8 mouse cellular contexts compared by ENCODE assay signal in genomic region chr3:89458965-89459807, GRCm38 (mm10). TPM values are rescaled to one million over a fixed set of nuclear protein-coding genes. Genes with fewer than 3 reads are reported as not detected.
DNase-seq lines count a peak whose midpoint lies in the region; ATAC-seq and TF ChIP-seq lines count a peak whose summit lies in the region.

No protein-coding gene starts in this region.

- peak overlapping the region; percentile 65 for H3K27ac ChIP-seq in brown adipose tissue, adult 24 weeks (replicated peaks; ENCODE audit: low read depth, low read length)
- peak overlapping the region; percentile 86 to 87 for H3K27ac ChIP-seq in heart, embryonic 14.5 days (replicated peaks in 1 of 2; ENCODE audit: control insufficient read depth in 1 of 2, insufficient read depth in 1 of 2, low read depth in 2 of 2, low read length in 2 of 2)
- H3K27ac ChIP-seq in liver, embryonic 11.5 days (ENCODE audit: low read depth, low read length) = peak overlapping the region; percentile 77

- under 1% methylated on average over 36 of the region's 36 CpGs for WGBS in heart, embryonic 14.5 days
- WGBS in liver, embryonic 11.5 days = under 1% methylated on average over 35 of the region's 36 CpGs

- DNase-seq in kidney, postnatal 10 days = peak; percentile 97
- peak; percentile 92 for DNase-seq in liver, embryonic 11.5 days (ENCODE audit: low spot score)
- peak; percentile 95 to 98 for DNase-seq in spleen, postnatal 4 days (ENCODE audit: low spot score in 2 of 2)

- no peak for TF ChIP-seq POLR2A in myocyte (IDR thresholded peaks at IDR 0.05; ENCODE audit: insufficient read length, low read depth)

- peak overlapping the region; percentile 1 for H3ac ChIP-seq in myocyte (ENCODE audit: control insufficient read depth, insufficient read length)

- no peaks in the 10 kb centered on the region for H3K27me3 ChIP-seq in heart, embryonic 14.5 days (ENCODE audit: control insufficient read depth, insufficient read depth, low read length)
- no peaks in the 10 kb centered on the region for H3K27me3 ChIP-seq in liver, embryonic 11.5 days (replicated peaks; ENCODE audit: control insufficient read depth, insufficient read depth, low read length)
- no peaks in the 10 kb centered on the region for H3K27me3 ChIP-seq in myocyte (ENCODE audit: control insufficient read depth, insufficient read depth, insufficient read length)

- H3K4me1 ChIP-seq in brown adipose tissue, adult 24 weeks (ENCODE audit: control insufficient read depth, insufficient read depth, insufficient read length, low read length) = no peaks in the 10 kb centered on the region; the same call in 1 of the 2 replicates
- H3K4me1 ChIP-seq in heart, embryonic 14.5 days (ENCODE audit: control insufficient read depth in 2 of 2, insufficient read depth in 2 of 2, low read length in 2 of 2) = peaks cover 5 to 22% of the 10 kb centered on the region in 2 experiments; a peak in 3 of 4 replicates
- peaks cover 15% of the 10 kb centered on the region for H3K4me1 ChIP-seq in liver, embryonic 11.5 days (replicated peaks; ENCODE audit: control insufficient read depth, insufficient read depth, low read length)

- peak overlapping the region; percentile 81 for H3K9ac ChIP-seq in heart, embryonic 14.5 days (ENCODE audit: low read length)
- H3K9ac ChIP-seq in liver, embryonic 11.5 days (ENCODE audit: low read depth, low read length) = peak overlapping the region; percentile 79

- no peaks in the 10 kb centered on the region for H3K9me3 ChIP-seq in heart, embryonic 14.5 days (ENCODE audit: control insufficient read depth, low read length)
- H3K9me3 ChIP-seq in liver, embryonic 11.5 days (ENCODE audit: control insufficient read depth, low read length) = no peaks in the 10 kb centered on the region

- peaks cover 13% of the 10 kb centered on the region for H3K79me2 ChIP-seq in myocyte (ENCODE audit: control insufficient read depth, insufficient read depth)

- peak overlapping the region; percentile 81 for H3K4me3 ChIP-seq in brown adipose tissue, adult 24 weeks (ENCODE audit: insufficient read depth, low read depth, low read length)
- peak overlapping the region; percentile 64 to 78 for H3K4me3 ChIP-seq in heart, embryonic 14.5 days (ENCODE audit: control insufficient read depth in 1 of 2, insufficient read depth in 1 of 2, low read depth in 1 of 2, low read length in 2 of 2)
- H3K4me3 ChIP-seq in liver, embryonic 11.5 days (ENCODE audit: low read depth, low read length) = peak overlapping the region; percentile 77
- H3K4me3 ChIP-seq in myocyte = peak overlapping the region; percentile 50

- 0 out of 2 replicates have a peak, but pooled peaks cover 5% of the 10 kb centered on the region for H3K36me3 ChIP-seq in heart, embryonic 14.5 days (ENCODE audit: control insufficient read depth, insufficient read depth, low read length)
- H3K36me3 ChIP-seq in liver, embryonic 11.5 days (ENCODE audit: control insufficient read depth, insufficient read depth, low read length) = no peaks in the 10 kb centered on the region
- no peaks in the 10 kb centered on the region for H3K36me3 ChIP-seq in myocyte (ENCODE audit: control insufficient read depth, insufficient read depth)

- H3K4me2 ChIP-seq in heart, embryonic 14.5 days (ENCODE audit: low read length) = peak overlapping the region; percentile 64
- H3K4me2 ChIP-seq in liver, embryonic 11.5 days = peak overlapping the region; percentile 87
- peak overlapping the region; percentile 59 for H3K4me2 ChIP-seq in myocyte (ENCODE audit: low read depth)

- peak; percentile 90 for ATAC-seq in CD4-positive, CD25-positive, alpha-beta regulatory T cell, adult 4 months
- peak; percentile 83 for ATAC-seq in erythroid progenitor cell, adult 5-6 weeks (replicated peaks; ENCODE audit: low FRiP score, poor library complexity, severe bottlenecking)
- ATAC-seq in heart, embryonic 14.5 days (ENCODE audit: insufficient number of reproducible peaks, insufficient read depth, low FRiP score, low read depth) = peak; percentile 83
- ATAC-seq in liver, embryonic 11.5 days (replicated peaks; ENCODE audit: low FRiP score) = peak; percentile 88

TF ChIP-seq in myocyte, 11 proteins besides CTCF, POLR2A, EP300 and RAD21:
- no peak for TF ChIP-seq MAX (IDR thresholded peaks at IDR 0.05; ENCODE audit: low read depth)
- TF ChIP-seq USF1 (IDR thresholded peaks at IDR 0.05; ENCODE audit: low read depth) = no peak
- no peak for TF ChIP-seq SRF (IDR thresholded peaks at IDR 0.05; ENCODE audit: control insufficient read depth, insufficient read length, low read depth)
- TF ChIP-seq E2F4 (IDR thresholded peaks at IDR 0.05; ENCODE audit: insufficient read depth) = no peak
- no peak for TF ChIP-seq MYOD1 (IDR thresholded peaks at IDR 0.05; ENCODE audit: control insufficient read depth in 1 of 3, insufficient read length in 2 of 3, low read depth in 2 of 3)
- TF ChIP-seq TCF3 (IDR thresholded peaks at IDR 0.05; ENCODE audit: insufficient read length, low read depth) = no peak
- no peak for TF ChIP-seq POLR2AphosphoS2 (IDR thresholded peaks at IDR 0.05; ENCODE audit: insufficient read length, low read depth)
- TF ChIP-seq REST (IDR thresholded peaks at IDR 0.05; ENCODE audit: insufficient read depth, insufficient read length) = no peak
- no peak for TF ChIP-seq CEBPB (IDR thresholded peaks at IDR 0.05; ENCODE audit: insufficient read depth, poor library complexity, severe bottlenecking)
- TF ChIP-seq TCF12 (IDR thresholded peaks at IDR 0.05; ENCODE audit: insufficient read depth, poor library complexity, severe bottlenecking) = no peak
- TF ChIP-seq MYOG (IDR thresholded peaks at IDR 0.05; ENCODE audit: control insufficient read depth in 1 of 3, insufficient read depth in 1 of 3, insufficient read length in 2 of 3, low read depth in 2 of 3) = no peak

RNA-seq across cellular contexts. Expression of gene Pmvk, which starts 4.8 kb away (rescaled TPM):
- polyA plus RNA-seq in CD4-positive, CD25-positive, alpha-beta regulatory T cell, adult 4 months (2017; shearing (Covaris generic)) = 10 to 100 TPM; 29.8 to 46.0 TPM
- 191 and 194 TPM in 2 replicates for polyA plus RNA-seq in brown adipose tissue, adult 24 weeks (2012; ENCODE audit: insufficient read depth, insufficient read length, missing spikeins)
- 14.1 and 16.3 TPM in 2 replicates for total RNA-seq in erythroid progenitor cell, adult 5-6 weeks (2015; ENCODE audit: low replicate concordance)
- 8.9 and 13.0 TPM in 2 replicates for total RNA-seq in erythroid progenitor cell, adult 5-6 weeks (2017; ENCODE audit: low replicate concordance)
- 54.3 and 56.8 TPM in 2 replicates for polyA plus RNA-seq in heart, embryonic 14.5 days (2014; fragmentation: Nextera tagmentation; extraction: Ambion mirVana)
- 58.0 and 58.3 TPM in 2 replicates for polyA plus RNA-seq in liver, embryonic 11.5 days (2014; fragmentation: Nextera tagmentation; extraction: Ambion mirVana)
- polyA plus RNA-seq in myocyte (2012; fragmentation: generic; extraction: Trizol) = 67.9 TPM

RNA-seq across cellular contexts. Expression of gene Pbxip1, which starts 22.7 kb away (rescaled TPM):
- 10 to 100 TPM; 41.4 to 52.4 TPM for polyA plus RNA-seq in CD4-positive, CD25-positive, alpha-beta regulatory T cell, adult 4 months (2017; shearing (Covaris generic))
- 18.9 and 25.8 TPM in 2 replicates for polyA plus RNA-seq in brown adipose tissue, adult 24 weeks (2012; ENCODE audit: insufficient read depth, insufficient read length, missing spikeins)
- 1.8 and 2.1 TPM in 2 replicates for total RNA-seq in erythroid progenitor cell, adult 5-6 weeks (2015; ENCODE audit: low replicate concordance)
- total RNA-seq in erythroid progenitor cell, adult 5-6 weeks (2017; ENCODE audit: low replicate concordance) = 2.7 and 4.1 TPM in 2 replicates
- polyA plus RNA-seq in heart, embryonic 14.5 days (2014; fragmentation: Nextera tagmentation; extraction: Ambion mirVana) = 36.9 and 37.3 TPM in 2 replicates
- polyA plus RNA-seq in liver, embryonic 11.5 days (2014; fragmentation: Nextera tagmentation; extraction: Ambion mirVana) = 8.3 and 8.7 TPM in 2 replicates
- 159 TPM for polyA plus RNA-seq in myocyte (2012; fragmentation: generic; extraction: Trizol)

RNA-seq across cellular contexts. Expression of gene Pygo2, which starts 29.2 kb away (rescaled TPM):
- 1 to 10 TPM; 6.0 to 7.9 TPM for polyA plus RNA-seq in CD4-positive, CD25-positive, alpha-beta regulatory T cell, adult 4 months (2017; shearing (Covaris generic))
- polyA plus RNA-seq in brown adipose tissue, adult 24 weeks (2012; ENCODE audit: insufficient read depth, insufficient read length, missing spikeins) = 4.6 and 13.0 TPM in 2 replicates
- 10.9 and 19.1 TPM in 2 replicates for total RNA-seq in erythroid progenitor cell, adult 5-6 weeks (2015; ENCODE audit: low replicate concordance)
- total RNA-seq in erythroid progenitor cell, adult 5-6 weeks (2017; ENCODE audit: low replicate concordance) = 7.1 and 12.1 TPM in 2 replicates
- 24.3 and 27.8 TPM in 2 replicates for polyA plus RNA-seq in heart, embryonic 14.5 days (2014; fragmentation: Nextera tagmentation; extraction: Ambion mirVana)
- polyA plus RNA-seq in liver, embryonic 11.5 days (2014; fragmentation: Nextera tagmentation; extraction: Ambion mirVana) = 35.5 and 37.7 TPM in 2 replicates
- 58.5 TPM for polyA plus RNA-seq in myocyte (2012; fragmentation: generic; extraction: Trizol)

RNA-seq across cellular contexts. Expression of gene Shc1, which starts 40.9 kb away (rescaled TPM):
- 10 to 100 TPM; 33.2 to 35.2 TPM for polyA plus RNA-seq in CD4-positive, CD25-positive, alpha-beta regulatory T cell, adult 4 months (2017; shearing (Covaris generic))
- 36.0 and 37.2 TPM in 2 replicates for polyA plus RNA-seq in brown adipose tissue, adult 24 weeks (2012; ENCODE audit: insufficient read depth, insufficient read length, missing spikeins)
- 77.1 and 79.3 TPM in 2 replicates for total RNA-seq in erythroid progenitor cell, adult 5-6 weeks (2015; ENCODE audit: low replicate concordance)
- total RNA-seq in erythroid progenitor cell, adult 5-6 weeks (2017; ENCODE audit: low replicate concordance) = 49.7 and 59.3 TPM in 2 replicates
- polyA plus RNA-seq in heart, embryonic 14.5 days (2014; fragmentation: Nextera tagmentation; extraction: Ambion mirVana) = 48.0 and 50.5 TPM in 2 replicates
- 72.8 and 75.6 TPM in 2 replicates for polyA plus RNA-seq in liver, embryonic 11.5 days (2014; fragmentation: Nextera tagmentation; extraction: Ambion mirVana)
- 95.5 TPM for polyA plus RNA-seq in myocyte (2012; fragmentation: generic; extraction: Trizol)

RNA-seq across cellular contexts. Expression of gene Cks1b, which starts 41.0 kb away (rescaled TPM):
- 10 to 100 TPM; 21.6 to 40.2 TPM for polyA plus RNA-seq in CD4-positive, CD25-positive, alpha-beta regulatory T cell, adult 4 months (2017; shearing (Covaris generic))
- polyA plus RNA-seq in brown adipose tissue, adult 24 weeks (2012; ENCODE audit: insufficient read depth, insufficient read length, missing spikeins) = 5.9 and 10.9 TPM in 2 replicates
- 245 and 268 TPM in 2 replicates for total RNA-seq in erythroid progenitor cell, adult 5-6 weeks (2015; ENCODE audit: low replicate concordance)
- total RNA-seq in erythroid progenitor cell, adult 5-6 weeks (2017; ENCODE audit: low replicate concordance) = 102 and 103 TPM in 2 replicates
- polyA plus RNA-seq in heart, embryonic 14.5 days (2014; fragmentation: Nextera tagmentation; extraction: Ambion mirVana) = 354 and 368 TPM in 2 replicates
- polyA plus RNA-seq in liver, embryonic 11.5 days (2014; fragmentation: Nextera tagmentation; extraction: Ambion mirVana) = 498 and 502 TPM in 2 replicates
- 113 TPM for polyA plus RNA-seq in myocyte (2012; fragmentation: generic; extraction: Trizol)

Comparison
In these comparisons a context has a peak if more than half of its experiments do, and no peak if none do; other contexts are left out.
1. Peak in every context shown above with its lines: DNase-seq, ATAC-seq, H3K4me3 ChIP-seq and H3K27ac ChIP-seq.